Mouse (Mus musculus) hindbrain, embryonic 14.5 days (tissue): ENCODE measurements around the gene Scgb1b3. TPM values are rescaled to one million over a fixed set of nuclear protein-coding genes. Genes with fewer than 3 reads are reported as not detected.

Experiments used
- ATAC-seq: fragments of 200-750 bp; cut with Nextera tagmentation; 2 replicates; pipeline ENCODE4 v1.8.0; 2017; ENCODE audit warnings: moderate number of reproducible peaks, mild to moderate bottlenecking, moderate TSS enrichment, moderate library complexity; ENCODE audit not compliant: low FRiP score
- DNase-seq: peaks from one replicate; pipeline ENCODE4 v3.0.0-alpha.2; 2015; ENCODE audit warnings: low spot score
- H3K27ac ChIP-seq: fragments of 300-500 bp; sonication (generic); 2 replicates; pipeline ENCODE4 v1.5.1; 2014; ENCODE audit warnings: mild to moderate bottlenecking, moderate library complexity
- H3K27me3 ChIP-seq: fragments of 300-500 bp; sonication (generic); 2 replicates; pipeline ENCODE4 v1.6.1; 2014; ENCODE audit warnings: mild to moderate bottlenecking, low read length, mixed read lengths; ENCODE audit not compliant: control insufficient read depth, insufficient read depth
- H3K36me3 ChIP-seq: fragments of 300-500 bp; sonication (generic); replicated peaks from 2 replicates; pipeline ENCODE4 v1.6.1; 2014; ENCODE audit not compliant: control insufficient read depth, insufficient read depth
- H3K4me1 ChIP-seq: fragments of 300-500 bp; sonication (generic); replicated peaks from 2 replicates; pipeline ENCODE4 v1.6.1; 2014; ENCODE audit warnings: antibody characterized with exemption, low read length, mixed read lengths; ENCODE audit not compliant: control insufficient read depth, insufficient read depth
- H3K4me2 ChIP-seq: fragments of 300-500 bp; sonication (generic); replicated peaks from 2 replicates; pipeline ENCODE4 v1.6.1; 2014; ENCODE audit warnings: mild to moderate bottlenecking, moderate library complexity
- H3K4me3 ChIP-seq: fragments of 300-500 bp; sonication (generic); replicated peaks from 2 replicates; pipeline ENCODE4 v1.5.1; 2014; ENCODE audit warnings: mild to moderate bottlenecking, low read length
- H3K9ac ChIP-seq: fragments of 300-500 bp; sonication (generic); 2 replicates; pipeline ENCODE4 v1.6.1; 2014
- H3K9me3 ChIP-seq: fragments of 300-500 bp; sonication (generic); 2 replicates; pipeline ENCODE4 v1.6.1; 2016; ENCODE audit warnings: low read length; ENCODE audit not compliant: control insufficient read depth
- WGBS: fragments of 180-500 bp; shearing (Covaris S2); extraction: QIAGEN DNeasy Blood & Tissue Kit; methylation state at CpG from one replicate; pipeline ENCODE4 v1.1.7; 2014; 5-methylcytosine and 5-hydroxymethylcytosine counted together
- polyA plus RNA-seq: library from polyadenylated mRNA; unstranded; fragments of >200 nt; fragmentation: Nextera tagmentation; extraction: Ambion mirVana; gene quantifications from 2 replicates; pipeline ENCODE4 v1.2.1, GENCODE M21; 2014

Gene Scgb1b3
- polyA plus RNA-seq, result not detected in 2 replicates

DNA sequence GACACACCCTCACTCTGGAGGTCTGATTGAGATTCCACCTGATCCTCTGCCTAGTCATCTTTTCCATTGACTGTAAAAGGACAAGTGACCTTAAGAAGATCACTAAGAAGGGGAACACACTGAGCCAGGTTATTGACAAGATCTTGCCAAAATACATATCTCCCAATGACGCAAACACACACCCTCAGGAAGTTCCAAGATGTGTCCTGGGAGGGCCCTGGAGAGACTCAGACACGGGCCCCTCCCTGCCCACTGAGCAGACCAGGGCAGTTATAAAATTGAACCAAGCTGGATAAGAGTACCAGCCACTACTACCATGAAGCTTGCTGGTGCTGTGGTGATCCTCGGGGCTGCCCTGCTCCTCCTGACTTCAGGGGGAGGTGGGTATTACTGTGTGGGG, at the start of gene Scgb1b3:
TSS of gene Scgb1b3 (plus strand) at position 301 of the 400 bp plus-strand sequence.
- H3K9me3 ChIP-seq, result peaks cover 32% of the 10 kb centered on the region
- 71% methylated on average over 3 of the region's 3 CpGs for WGBS
- ATAC-seq, result no peak

DNA sequence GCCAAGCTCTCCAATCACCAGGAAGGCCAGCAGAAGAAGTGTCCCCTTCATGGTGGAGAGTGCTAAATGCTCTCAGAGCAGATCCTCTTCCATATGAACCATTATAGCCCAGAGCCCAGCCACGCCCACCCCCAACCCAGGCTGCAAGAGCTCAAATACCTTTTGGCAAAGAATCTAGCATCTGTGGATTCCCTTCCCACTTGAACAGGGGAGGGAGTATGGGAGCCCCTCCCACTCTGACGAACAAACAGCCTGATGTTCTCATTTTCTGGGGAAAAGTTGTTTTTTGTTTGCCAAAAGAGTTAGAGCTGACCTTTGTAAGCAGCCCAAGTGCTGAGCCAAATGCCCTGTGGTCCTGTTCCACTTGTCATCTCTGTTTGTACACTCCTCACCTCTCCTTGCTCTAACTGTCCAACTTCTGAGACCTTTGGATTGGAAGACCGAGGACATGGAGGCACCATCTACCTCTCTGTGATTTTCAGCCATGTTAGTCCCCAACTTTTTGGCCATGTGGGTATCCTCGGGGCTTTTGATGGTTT, 13.3 kb upstream of the Scgb1b3 start, which contains the start of gene Scgb2b3:
TSS of gene Scgb2b3 (minus strand) at position 51 of the 539 bp plus-strand sequence.
- Histone ChIP-seq H3K4me3 (no peak within 1 kb of the TSS), H3K9ac (no peak within 1 kb of the TSS), H3K4me1 (no peaks in the 10 kb centered on the region), H3K36me3 (no peaks in the 10 kb centered on the region), H3K27me3 (no peaks in the 10 kb centered on the region), H3K9me3 (peaks cover 50% of the 10 kb centered on the region), H3K4me2 (no peak within 1 kb of the TSS), H3K27ac (no peak within 1 kb of the TSS)
- WGBS, result 80% methylated on average over 4 of the region's 4 CpGs
- DNase-seq (no peak), ATAC-seq (no peak)

More for the DNA sequence above, at the start of gene Scgb1b3:
- H3K4me1 ChIP-seq, result no peaks in the 10 kb centered on the region
- DNase-seq, result no peak
- H3K9ac ChIP-seq, result no peak within 1 kb of the TSS
- H3K4me2 ChIP-seq, result no peak within 1 kb of the TSS
- H3K4me3 ChIP-seq, result no peak within 1 kb of the TSS
- H3K27me3 ChIP-seq, result no peaks in the 10 kb centered on the region
- H3K36me3 ChIP-seq, result no peaks in the 10 kb centered on the region
- no peak within 1 kb of the TSS for H3K27ac ChIP-seq

Other genes with a start within 250 kb of the Scgb1b3 start
- gene Scn1b, start 248.6 kb upstream of the Scgb1b3 start, polyA plus RNA-seq, result 13.0 and 18.3 TPM in 2 replicates
- 191 and 198 TPM in 2 replicates for gene Gramd1a, start 219.7 kb upstream of the Scgb1b3 start, polyA plus RNA-seq
- gene Scgb2b2, start 85.1 kb upstream of the Scgb1b3 start, polyA plus RNA-seq, result not detected in 2 replicates
- not detected in 2 replicates for gene Scgb1b2, start 83.8 kb upstream of the Scgb1b3 start, polyA plus RNA-seq
- gene Scgb2b3, start 13.5 kb upstream of the Scgb1b3 start, polyA plus RNA-seq, result not detected in 2 replicates